Mouse (Mus musculus): ENCODE results near the gene Col3a1.

DNA sequence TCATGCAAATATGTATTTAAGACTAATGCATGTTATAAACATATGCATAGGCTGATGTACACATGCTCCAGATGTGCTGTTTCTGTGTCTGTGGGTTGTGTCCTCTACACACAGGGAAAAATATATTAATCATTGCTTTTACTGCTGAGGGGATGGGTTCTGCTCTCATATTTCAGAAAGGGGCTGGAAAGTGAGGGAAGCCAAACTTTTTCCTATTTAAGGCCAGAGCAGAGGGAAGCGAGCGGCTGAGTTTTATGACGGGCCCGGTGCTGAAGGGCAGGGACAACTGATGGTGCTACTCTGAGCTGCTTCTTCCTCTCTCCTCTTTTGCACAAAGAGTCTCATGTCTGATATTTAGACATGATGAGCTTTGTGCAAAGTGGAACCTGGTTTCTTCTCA is at the start of gene Col3a1:
- TF ChIP-seq CTCF (IDR thresholded peaks at IDR 0.05; ENCODE audit: extremely low read depth, insufficient read depth, insufficient read length, insufficient replicate concordance) = no peak
- no peak for TF ChIP-seq POLR2A (IDR thresholded peaks at IDR 0.05; ENCODE audit: low read depth, low read length)
